Mouse (Mus musculus): ENCODE data around the gene Vmn1r23.
"Not testable (repeated sequence)": the region's sequence is repeated elsewhere in the genome, so short reads cannot be mapped to it uniquely, and the experiment has no call there.

Gene Vmn1r23

DNA sequence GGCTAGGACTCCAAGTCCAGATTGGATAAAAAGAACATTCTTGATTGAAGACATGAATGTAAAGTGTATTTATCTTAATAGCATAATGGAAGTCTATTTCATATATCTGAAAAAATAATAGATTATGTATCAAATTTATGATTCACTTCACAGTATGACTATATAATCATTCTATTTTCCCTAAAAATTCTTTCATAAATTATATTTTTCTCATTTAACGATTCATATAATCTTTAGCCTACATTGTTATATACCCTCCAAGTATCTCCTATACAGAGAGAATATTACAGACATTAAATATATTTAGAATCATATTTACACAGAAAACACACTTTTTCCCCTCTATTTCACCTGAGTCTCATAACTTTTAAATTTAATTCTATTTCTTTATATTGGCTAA is at the start of gene Vmn1r23:
Gene Vmn1r23, minus strand, starts transcription at position 101 of the 400 bp plus-strand sequence.
- no peak for DNase-seq

- not testable (repeated sequence) for DNase-seq
These were observed 34.8 kb upstream of the Vmn1r23 start, which contains the start of gene Vmn1r24 for GRCm38 (mm10) chr6:57961403-57961802. TSS of gene Vmn1r24 (minus strand) at chr6:57961503.

- no peak for DNase-seq
These were observed 18.7 kb downstream of the Vmn1r23 start, which contains the start of gene Vmn1r22 for GRCm38 (mm10) chr6:57907928-57908327. TSS of gene Vmn1r22 (minus strand) at chr6:57908028.
